Mouse (Mus musculus) adipose tissue, adult 10 weeks (tissue): ENCODE results near the gene Slc25a5. TPM values are rescaled to one million over a fixed set of nuclear protein-coding genes. Genes with fewer than 3 reads are reported as not detected.

Source experiments
- polyA plus RNA-seq: library from polyadenylated mRNA; stranded (reverse); fragments of 350-450 nt; fragmentation: Illumina TruSeq; extraction: RNeasy Lipid Tissue Mini Kit (QIAGEN cat#74804); gene quantifications from one replicate; pipeline ENCODE4 v1.2.3, GENCODE M21; 2014; ENCODE audit warnings: low read depth, low replicate concordance

The Slc25a5 gene
- 381 TPM for polyA plus RNA-seq

GRCm38 (mm10) chrX:36795424-36796162 lies at the start of gene Slc25a5:
Slc25a5 (plus strand) TSS chrX:36795651.

Other genes starting within 250 kb of the Slc25a5 start
- gene Pgrmc1, start 197.4 kb upstream of the Slc25a5 start, polyA plus RNA-seq = 530 TPM
- gene Akap17b, start 150.3 kb upstream of the Slc25a5 start, polyA plus RNA-seq = 3.1 TPM
- gene Slc25a43, start 52.0 kb upstream of the Slc25a5 start, polyA plus RNA-seq = not detected
- 61.1 TPM for gene Ube2a, start 78.2 kb downstream of the Slc25a5 start, polyA plus RNA-seq
- gene C330007P06Rik, start 78.5 kb downstream of the Slc25a5 start, polyA plus RNA-seq = 49.8 TPM
- gene Nkrf, start 107.2 kb downstream of the Slc25a5 start, polyA plus RNA-seq = 6.1 TPM
- gene Sept6, start 196.1 kb downstream of the Slc25a5 start, polyA plus RNA-seq = 6.1 TPM